Mouse (Mus musculus) bone marrow macrophage, adult 2 months (primary cell): ENCODE data around the gene Lrp1.

ENCODE experiments used
- CTCF ChIP-seq: IDR thresholded peaks from 2 replicates; pipeline ENCODE4 v1.5.1; 2012; ENCODE audit warnings: low read depth, mild to moderate bottlenecking, low read length, moderate library complexity
- POLR2A ChIP-seq: IDR thresholded peaks from 2 replicates; pipeline ENCODE4 v1.6.1; 2012; ENCODE audit warnings: mild to moderate bottlenecking, low read depth, low read length, borderline replicate concordance

DNA sequence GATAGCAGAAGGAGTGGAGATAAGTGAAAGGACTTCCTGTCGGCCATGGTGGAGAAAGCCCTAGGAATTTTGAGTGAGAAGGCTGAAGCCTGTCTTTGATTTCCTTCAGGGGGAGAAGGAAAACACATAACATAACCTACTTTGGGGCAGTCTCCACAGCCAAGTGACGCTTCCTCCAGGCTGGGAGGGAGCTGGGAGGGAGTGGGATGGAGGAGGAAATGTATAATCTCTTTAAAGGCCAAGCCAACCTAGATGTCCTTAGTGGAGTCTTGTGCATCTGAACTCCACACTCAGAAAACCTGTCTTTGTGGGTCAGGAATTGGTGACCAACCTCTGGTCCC lies 5.9 kb downstream of the Lrp1 start:
- TF ChIP-seq POLR2A: no peak
- TF ChIP-seq CTCF: no peak
